Mouse (Mus musculus) C2C12 (cell line): ENCODE measurements around the gene Acbd6.

Source experiments
- CTCF ChIP-seq: IDR thresholded peaks from one replicate; pipeline ENCODE4 v1.5.1; 2011; ENCODE audit not compliant: control insufficient read depth, insufficient read depth, insufficient read length
- FOSL1 ChIP-seq: IDR thresholded peaks from one replicate; pipeline ENCODE4 v1.8.0; 2011; ENCODE audit warnings: mild to moderate bottlenecking, low read length; ENCODE audit not compliant: poor library complexity, insufficient read depth, severe bottlenecking
- MAX ChIP-seq: IDR thresholded peaks from one replicate; pipeline ENCODE4 v1.6.1; 2011; ENCODE audit warnings: mild to moderate bottlenecking, control low read depth
- MYOD1 ChIP-seq: IDR thresholded peaks from one replicate; pipeline ENCODE4 v1.6.1; 2011; ENCODE audit warnings: low read depth; ENCODE audit not compliant: control insufficient read depth, insufficient read length
- MYOG ChIP-seq: IDR thresholded peaks from one replicate; pipeline ENCODE4 v1.6.1; 2011; ENCODE audit not compliant: control insufficient read depth, insufficient read length; ENCODE audit errors: extremely low read depth
- USF1 ChIP-seq: IDR thresholded peaks from one replicate; pipeline ENCODE4 v1.6.1; 2011; ENCODE audit warnings: low read depth, mild to moderate bottlenecking, control low read depth, moderate library complexity

DNA sequence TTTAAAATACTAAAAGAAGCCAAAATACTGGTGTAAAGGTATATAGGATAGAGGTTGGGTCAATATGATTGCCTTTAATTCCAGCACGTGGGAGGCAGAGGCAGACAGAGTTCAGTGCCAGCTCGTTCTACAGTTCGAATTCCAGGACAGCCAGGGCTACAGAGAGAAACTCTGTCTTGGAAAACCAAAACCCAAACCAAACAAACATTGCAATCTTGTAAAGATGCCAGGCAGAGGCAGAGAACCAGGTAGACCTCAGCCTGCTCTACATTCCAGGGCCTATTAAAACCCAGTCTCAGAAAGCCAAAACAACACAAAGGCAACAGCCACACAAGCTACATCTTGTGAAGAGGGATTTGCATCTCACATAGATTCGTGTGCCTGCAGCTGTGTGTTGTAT is 11.4 kb downstream of the Acbd6 start:
- no peak for TF ChIP-seq CTCF
- TF ChIP-seq USF1: no peak
- TF ChIP-seq MAX: no peak
- TF ChIP-seq MYOG: no peak
- no peak for TF ChIP-seq MYOD1
- no peak for TF ChIP-seq FOSL1
